Mouse (Mus musculus) left cerebral cortex, adult 2 months (tissue): ENCODE results near the gene Gm26938. TPM values are rescaled to one million over a fixed set of nuclear protein-coding genes. Genes with fewer than 3 reads are reported as not detected.

ENCODE experiments used
- DNase-seq, 2 experiments: peaks; one replicate each; pipeline ENCODE4 v3.0.0; 2021 to 2022; ENCODE audit warnings: low spot score in 2 of 2, mixed read lengths in 1 of 2; ENCODE audit errors: extremely low spot score in 1 of 2
- H3K27ac ChIP-seq: fragments of 200-600 bp; 2 replicates; pipeline ENCODE4 v1.8.1; 2022
- H3K4me3 ChIP-seq: fragments of 200-600 bp; 2 replicates; pipeline ENCODE4 v1.8.1; 2022
- CTCF ChIP-seq: fragments of 200-600 bp; IDR thresholded peaks from 2 replicates; pipeline ENCODE4 v1.8.1; 2022; ENCODE audit warnings: antibody characterized with exemption, mild to moderate bottlenecking, moderate library complexity
- intact Hi-C: fragments of 180-260 bp; cut with DNase I; formaldehyde crosslinking; loops from one replicate; pipeline ENCODE4 v1.15.1; 2025
- total RNA-seq, 2 experiments: library from RNA; stranded (reverse); gene quantifications; 2 replicates each; pipeline ENCODE4 v1.2.3; 2021

Gene Gm26938
- total RNA-seq, 2 experiments from 2014 or later = not detected

DNA sequence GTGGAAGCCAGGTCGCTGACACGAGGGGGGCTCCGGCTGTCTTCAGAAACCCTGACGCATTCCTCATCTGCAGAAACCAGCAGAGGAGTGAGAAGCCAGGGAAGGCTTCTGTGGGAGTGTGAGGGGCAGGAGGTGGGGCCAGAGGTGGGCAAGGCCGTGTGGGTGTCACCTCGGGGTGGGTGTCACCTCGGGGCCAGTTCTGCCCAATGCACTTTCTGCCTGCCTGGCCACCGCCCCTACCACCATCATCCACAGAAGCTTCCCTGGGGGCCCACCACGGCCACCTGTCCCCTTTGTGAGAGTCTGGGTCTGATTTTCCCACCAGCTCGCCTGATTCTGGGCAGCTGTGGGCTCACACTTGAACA, 13.1 kb downstream of the Gm26938 start:
- TF ChIP-seq CTCF = no peak
- H3K4me3 ChIP-seq = no peak overlapping the region
- H3K27ac ChIP-seq = no peak overlapping the region
- no peak for DNase-seq
- intact Hi-C loops = no loop called here

DNA sequence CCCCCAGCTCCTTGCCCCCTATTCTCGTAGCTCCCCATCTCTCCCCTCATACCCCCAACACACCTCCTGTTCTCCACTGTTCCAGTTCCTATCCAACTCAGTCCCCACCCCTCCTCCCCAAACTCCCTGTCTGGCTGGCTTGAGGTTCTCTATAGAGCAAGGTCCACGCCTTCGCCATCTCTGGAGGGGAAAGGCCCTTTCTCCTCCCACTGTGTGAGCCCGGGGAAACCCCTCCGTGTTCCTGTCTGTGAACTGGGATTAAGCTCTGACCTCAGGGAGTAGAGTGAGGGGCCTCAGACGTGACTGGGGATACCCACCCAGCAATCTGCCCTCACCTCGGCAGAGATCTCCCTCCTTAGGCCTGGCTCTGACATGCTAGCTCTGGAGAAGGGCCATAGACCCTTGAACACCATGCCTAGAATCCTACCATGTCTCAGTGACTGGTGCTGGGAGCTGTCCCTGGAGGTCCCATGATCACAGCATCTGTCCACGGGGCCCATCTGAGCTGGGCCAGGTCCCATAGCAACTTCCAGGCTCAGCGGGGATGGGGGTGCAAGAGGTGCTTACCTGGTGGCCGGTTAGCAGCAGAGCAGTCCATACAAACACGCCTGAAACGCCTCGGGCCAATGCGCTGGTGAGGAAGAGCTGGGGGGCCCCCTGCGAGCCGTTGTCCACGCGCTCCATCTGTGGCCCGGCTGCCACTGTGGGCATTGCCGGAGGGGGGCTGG, 13.6 kb downstream of the Gm26938 start:
- DNase-seq = no peak
- Histone ChIP-seq H3K4me3 (no peak overlapping the region), H3K27ac (no peak overlapping the region)
- intact Hi-C loops = no loop called here
- no peak for TF ChIP-seq CTCF

DNA sequence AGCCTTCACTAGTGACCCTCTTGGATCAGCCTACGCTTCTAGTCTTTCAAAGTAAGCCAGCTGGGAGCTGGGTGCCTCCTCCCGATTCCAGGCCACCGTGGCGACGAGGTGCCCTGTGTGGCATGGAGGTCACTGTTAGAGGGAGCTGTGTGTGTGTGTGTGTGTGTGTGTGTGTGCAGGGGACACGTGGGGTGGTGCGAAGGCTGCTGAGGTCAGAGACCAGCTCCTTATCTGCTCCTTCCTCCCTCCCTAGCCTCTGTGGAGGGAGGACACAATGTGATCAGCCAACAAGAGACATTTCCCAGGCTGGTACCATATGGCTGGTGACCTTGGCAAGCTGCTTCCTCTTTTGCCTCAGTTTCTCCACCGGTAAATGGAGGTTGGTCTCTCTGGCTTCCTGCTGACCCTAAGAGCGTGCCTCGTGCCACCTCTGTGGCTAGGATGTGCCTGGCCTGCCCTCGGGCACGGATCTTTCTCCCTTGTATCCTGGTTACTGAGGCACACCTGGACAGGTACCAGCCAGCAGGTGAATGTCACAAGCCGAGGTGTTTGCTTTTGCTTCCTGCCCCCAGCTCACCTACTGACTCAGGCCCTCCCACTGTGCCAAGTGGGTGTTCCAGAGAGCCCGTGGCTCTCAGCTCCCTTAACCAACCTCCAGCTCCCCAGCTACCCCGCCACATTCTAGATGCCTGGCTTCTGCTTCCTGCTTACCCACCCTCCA, 14.4 kb downstream of the Gm26938 start:
- intact Hi-C loops = no loop called here
- Histone ChIP-seq H3K4me3 (no peak overlapping the region), H3K27ac (no peak overlapping the region)
- DNase-seq = no peak
- TF ChIP-seq CTCF = no peak

DNA sequence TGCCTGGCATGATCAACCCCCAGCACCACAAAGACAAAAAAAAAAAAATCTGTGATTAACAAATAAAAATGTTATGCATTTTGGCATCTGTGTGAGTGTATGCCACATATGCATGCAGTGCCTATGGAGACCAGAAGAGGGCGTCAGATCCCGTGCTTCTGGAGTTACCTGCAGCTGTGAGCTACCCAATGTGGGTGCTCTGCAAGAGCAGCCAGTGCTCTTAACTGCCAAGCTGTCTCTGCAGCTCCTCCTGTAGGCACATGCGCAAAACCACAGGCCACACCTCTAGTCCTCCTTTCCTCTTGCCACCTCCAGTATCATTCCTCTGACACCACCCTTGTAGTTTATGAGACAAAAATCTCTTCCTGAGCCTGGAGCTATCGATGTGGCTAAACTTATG, 16.8 kb downstream of the Gm26938 start:
- no peak for DNase-seq
- intact Hi-C loops = no loop called here
- Histone ChIP-seq H3K4me3 (no peak overlapping the region), H3K27ac (no peak overlapping the region)
- peak; percentile 8; the same call in 1 of the 2 replicates for TF ChIP-seq CTCF

DNA sequence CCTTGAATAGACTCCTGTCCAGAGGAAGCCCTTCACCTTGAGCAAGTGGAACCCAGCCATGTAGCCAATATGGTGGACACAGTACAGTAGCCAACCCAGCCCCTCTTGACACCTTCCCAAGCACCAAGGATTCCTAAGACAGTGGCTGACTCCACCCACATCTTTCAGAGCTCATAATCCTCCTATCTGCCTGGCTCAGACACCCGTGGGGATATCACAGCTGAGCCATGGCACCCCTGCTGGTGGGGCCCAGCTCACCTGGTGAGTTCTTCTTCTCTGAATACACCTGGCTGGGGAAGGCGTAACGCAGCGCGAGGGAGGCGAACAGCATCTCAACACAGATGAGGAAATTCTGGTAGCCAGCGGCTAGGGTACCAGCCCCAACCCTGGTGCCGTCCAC, 20.3 kb downstream of the Gm26938 start:
- no peak overlapping the region for H3K4me3 ChIP-seq
- H3K27ac ChIP-seq = no peak overlapping the region
- intact Hi-C loops = no loop called here
- TF ChIP-seq CTCF = no peak
- DNase-seq = no peak

DNA sequence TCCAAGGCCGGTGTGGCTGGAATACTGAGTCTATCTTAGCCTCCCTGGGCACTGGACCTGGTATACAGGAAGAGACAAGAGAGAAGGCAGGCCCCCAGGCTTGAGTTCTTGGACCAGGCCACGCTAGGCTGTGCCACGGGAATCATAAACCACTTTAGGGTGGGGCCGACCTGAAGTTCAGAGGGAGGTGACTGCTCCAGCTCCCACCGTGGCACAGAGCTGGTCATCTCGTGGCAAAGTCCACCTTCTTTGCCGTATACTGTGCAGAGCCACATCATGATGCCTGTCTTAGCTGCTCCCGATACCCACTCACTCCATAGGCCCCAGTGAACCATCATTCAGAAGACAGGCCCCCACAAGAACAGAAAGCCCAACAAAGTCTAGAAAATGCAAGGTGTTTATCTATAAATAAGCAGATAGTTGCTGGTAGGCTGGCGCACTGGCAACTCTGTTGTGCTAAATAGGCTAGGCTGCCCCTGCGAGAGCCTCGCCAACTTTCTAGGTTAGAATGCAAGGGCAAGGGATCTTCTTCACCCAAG, 21.6 kb downstream of the Gm26938 start:
- no peak overlapping the region for H3K4me3 ChIP-seq
- no peak overlapping the region for H3K27ac ChIP-seq
- TF ChIP-seq CTCF = no peak
- intact Hi-C loops = no loop called here
- no peak for DNase-seq

DNA sequence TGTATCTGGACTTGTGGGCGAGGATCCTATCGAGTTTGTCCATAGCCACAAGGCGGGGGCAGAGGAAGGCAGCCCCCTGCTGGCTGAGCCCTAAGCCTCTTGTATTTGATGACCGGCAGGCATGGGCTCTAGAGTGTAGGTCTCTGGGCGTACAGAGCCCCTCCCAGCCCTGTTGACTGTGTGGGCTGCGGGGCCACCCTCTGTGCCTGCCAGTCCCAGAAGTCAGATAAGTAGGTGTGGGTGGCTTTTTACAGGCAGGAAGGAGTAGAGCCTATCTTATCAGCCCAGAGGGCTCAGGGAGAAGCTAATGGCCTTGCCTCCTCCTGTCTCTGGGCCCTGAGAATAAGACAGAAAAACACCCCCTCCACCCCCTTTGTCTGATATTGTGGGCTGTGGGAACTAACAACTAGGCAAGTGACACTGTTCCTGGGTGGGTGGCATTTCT, 22.1 kb downstream of the Gm26938 start:
- intact Hi-C loops = no loop called here
- no peak overlapping the region for H3K4me3 ChIP-seq
- no peak overlapping the region for H3K27ac ChIP-seq
- TF ChIP-seq CTCF = no peak
- DNase-seq = no peak

DNA sequence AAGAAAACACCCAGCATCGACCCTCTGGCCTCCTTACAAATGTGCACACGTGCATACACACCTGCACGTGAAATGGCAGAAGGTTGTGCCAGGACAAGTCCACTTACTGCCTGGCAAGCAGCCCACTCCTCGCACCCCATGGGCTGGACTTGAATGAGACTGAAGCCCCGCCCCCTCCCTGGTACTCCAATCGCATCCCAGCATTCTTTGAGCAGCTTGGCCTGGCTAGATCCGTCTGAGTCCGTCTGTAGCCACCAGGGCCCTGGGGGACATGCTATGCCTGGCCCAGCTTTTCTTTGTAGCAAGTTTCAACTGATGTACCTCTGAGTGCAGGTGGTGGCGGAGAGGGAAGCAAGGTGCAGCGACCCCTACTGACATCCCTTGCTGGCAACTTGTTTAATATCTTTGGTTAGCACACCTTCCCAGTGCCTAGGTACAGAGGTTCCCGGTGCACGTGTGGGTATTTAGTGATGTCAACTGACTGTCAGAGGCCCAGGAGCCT, 22.6 kb downstream of the Gm26938 start:
- no peak for DNase-seq
- Histone ChIP-seq H3K4me3 (no peak overlapping the region), H3K27ac (no peak overlapping the region)
- TF ChIP-seq CTCF = peak; percentile 25
- intact Hi-C loops = no loop called here

DNA sequence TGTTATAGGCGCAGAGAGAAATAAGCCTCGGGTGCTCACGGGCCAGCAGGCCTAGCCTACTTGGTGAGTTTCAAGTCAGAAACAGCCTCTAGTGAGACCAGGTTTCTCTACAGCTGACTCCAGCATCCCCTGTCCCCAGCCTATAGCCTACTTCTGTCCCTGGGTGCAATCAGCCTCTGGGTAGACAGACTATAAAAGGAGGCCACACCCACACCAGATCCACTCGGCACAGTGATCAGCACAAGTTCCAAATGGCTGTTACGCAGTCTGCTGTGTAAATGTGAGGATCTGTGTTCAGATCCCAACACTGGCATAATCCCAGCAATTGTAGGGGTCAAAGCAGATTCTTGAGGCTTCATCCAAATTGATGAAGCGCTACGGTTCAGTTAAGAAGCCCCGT, 23.0 kb downstream of the Gm26938 start:
- intact Hi-C loops = no loop called here
- no peak for DNase-seq
- no peak for TF ChIP-seq CTCF
- H3K4me3 ChIP-seq = no peak overlapping the region
- H3K27ac ChIP-seq = no peak overlapping the region

DNA sequence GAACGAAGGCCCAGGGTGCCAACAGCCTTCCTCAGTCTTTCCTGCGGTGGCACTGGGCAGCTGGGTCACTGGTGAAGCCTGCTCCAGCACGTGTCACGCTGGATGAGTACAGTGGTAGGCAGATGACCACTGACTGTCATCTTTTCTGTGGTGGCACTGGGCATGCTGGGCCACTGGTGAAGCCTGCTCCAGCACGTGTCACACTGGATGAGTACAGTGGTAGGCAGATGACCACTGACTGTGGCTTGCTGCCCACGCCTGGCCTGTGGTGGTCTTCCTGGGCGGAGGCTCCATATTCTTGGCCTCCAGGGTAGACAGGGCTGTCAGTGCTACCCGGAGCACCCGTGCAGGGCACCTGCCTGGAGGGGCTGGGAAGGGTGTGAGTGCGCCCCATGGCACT, 24.3 kb downstream of the Gm26938 start:
- intact Hi-C loops = no loop called here
- no peak for TF ChIP-seq CTCF
- DNase-seq = no peak
- Histone ChIP-seq H3K4me3 (no peak overlapping the region), H3K27ac (no peak overlapping the region)

DNA sequence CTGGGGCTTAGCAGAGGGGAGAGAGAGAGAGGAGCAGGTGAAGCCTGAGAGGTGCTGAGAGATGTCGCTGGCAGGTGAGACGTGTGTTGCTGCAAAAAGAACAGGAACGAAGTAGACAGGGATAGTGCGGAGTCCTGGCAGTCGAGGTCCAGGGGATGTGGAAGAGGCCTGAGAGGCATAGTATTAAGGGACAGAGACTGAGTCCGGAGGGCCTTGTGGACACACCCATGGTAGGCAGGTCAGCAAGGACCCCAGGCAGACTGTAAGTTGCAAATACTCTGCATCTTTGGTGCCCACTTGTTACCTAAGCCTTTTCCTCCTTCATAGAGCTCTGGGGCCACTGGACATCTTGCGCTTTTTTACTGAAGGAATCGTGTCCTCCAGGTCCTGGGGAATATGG, 25.0 kb downstream of the Gm26938 start:
- intact Hi-C loops = no loop called here
- H3K27ac ChIP-seq = no peak overlapping the region
- TF ChIP-seq CTCF = no peak

DNA sequence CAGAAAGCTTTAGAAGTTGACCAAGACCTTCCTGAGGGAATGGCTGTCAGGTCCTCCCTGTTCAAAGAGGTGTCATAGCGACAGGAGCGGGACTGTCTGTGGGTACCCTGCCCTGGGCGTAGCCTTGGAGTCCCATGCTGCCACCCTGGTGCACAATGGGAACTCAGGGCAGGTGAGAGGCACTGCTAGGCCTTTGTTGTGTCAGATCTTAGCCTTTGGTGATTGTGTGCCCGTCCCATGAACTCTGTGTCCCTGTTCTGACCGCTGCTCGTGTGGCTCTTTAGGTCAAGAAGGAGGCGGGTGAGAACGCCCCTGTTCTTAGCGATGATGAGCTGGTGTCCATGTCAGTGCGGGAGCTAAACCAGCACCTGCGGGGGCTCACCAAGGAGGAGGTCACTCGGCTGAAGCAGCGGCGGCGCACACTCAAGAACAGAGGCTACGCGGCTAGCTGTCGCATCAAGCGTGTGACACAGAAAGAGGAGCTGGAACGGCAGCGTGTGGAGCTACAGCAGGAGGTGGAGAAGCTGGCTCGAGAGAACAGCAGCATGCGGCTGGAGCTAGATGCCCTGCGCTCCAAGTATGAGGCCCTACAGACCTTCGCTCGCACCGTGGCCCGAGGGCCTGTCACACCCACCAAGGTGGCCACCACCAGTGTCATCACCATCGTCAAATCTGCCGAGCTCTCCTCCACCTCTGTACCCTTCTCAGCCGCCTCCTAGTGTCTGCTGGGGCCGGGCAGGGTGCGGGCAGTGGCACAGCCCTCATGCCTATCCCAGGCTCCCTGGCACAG, 26.2 kb downstream of the Gm26938 start:
- no peak for TF ChIP-seq CTCF
- intact Hi-C loops = no loop called here

More for the DNA sequence above, 25.0 kb downstream of the Gm26938 start:
- H3K4me3 ChIP-seq = no peak overlapping the region
- DNase-seq = no peak

More for the DNA sequence above, 26.2 kb downstream of the Gm26938 start:
- Histone ChIP-seq H3K27ac (no peak overlapping the region), H3K4me3 (no peak overlapping the region)
- no peak for DNase-seq
